Mouse (Mus musculus) lung, postnatal 0 days (tissue): ENCODE measurements around the gene Dcaf4.

Source experiments
- CTCF ChIP-seq: IDR thresholded peaks from 2 replicates; pipeline ENCODE4 v1.5.1; 2016; ENCODE audit warnings: antibody characterized with exemption, mild to moderate bottlenecking
- EP300 ChIP-seq: IDR thresholded peaks from 2 replicates; pipeline ENCODE4 v1.6.1; 2016; ENCODE audit warnings: antibody characterized with exemption, mild to moderate bottlenecking, control low read depth

- TF ChIP-seq CTCF (no peak), EP300 (no peak)
Measured at GRCm38 (mm10) chr12:83535428-83535827, 15.2 kb downstream of the Dcaf4 start.
